Mouse (Mus musculus) neural tube, embryonic 14.5 days (tissue): ENCODE measurements around the gene Sipa1l3. TPM values are rescaled to one million over a fixed set of nuclear protein-coding genes. Genes with fewer than 3 reads are reported as not detected.
A peak's percentile ranks its signal among the peaks of the same experiment; 100 is the strongest.

ENCODE experiments used
- ATAC-seq: fragments of 200-750 bp; cut with Nextera tagmentation; 2 replicates; pipeline ENCODE4 v1.8.0; 2017; ENCODE audit warnings: low read depth, mild to moderate bottlenecking, moderate TSS enrichment, moderate library complexity
- H3K27ac ChIP-seq: fragments of 300-500 bp; sonication (generic); 2 replicates; pipeline ENCODE4 v1.5.1; 2014; ENCODE audit warnings: low read depth, mild to moderate bottlenecking, control low read depth, low read length, moderate library complexity, mixed read lengths
- H3K27me3 ChIP-seq: fragments of 300-500 bp; sonication (generic); 2 replicates; pipeline ENCODE4 v1.6.1; 2014; ENCODE audit warnings: low read length; ENCODE audit not compliant: control insufficient read depth, insufficient read depth
- H3K36me3 ChIP-seq: fragments of 300-500 bp; sonication (generic); 2 replicates; pipeline ENCODE4 v1.6.1; 2014; ENCODE audit warnings: low read length, mixed read lengths; ENCODE audit not compliant: control insufficient read depth, insufficient read depth
- H3K4me1 ChIP-seq: fragments of 300-500 bp; sonication (generic); 2 replicates; pipeline ENCODE4 v1.6.1; 2014; ENCODE audit warnings: low read length; ENCODE audit not compliant: control insufficient read depth, insufficient read depth
- H3K4me2 ChIP-seq: fragments of 300-500 bp; sonication (generic); 2 replicates; pipeline ENCODE4 v1.6.1; 2014; ENCODE audit warnings: mild to moderate bottlenecking, low read depth, low read length, control low read depth
- H3K4me3 ChIP-seq: fragments of 300-500 bp; sonication (generic); 2 replicates; pipeline ENCODE4 v1.5.1; 2014; ENCODE audit warnings: low read depth, low read length, control low read depth, mixed read lengths
- H3K9ac ChIP-seq: fragments of 300-500 bp; sonication (generic); replicated peaks from 2 replicates; pipeline ENCODE4 v1.6.1; 2014; ENCODE audit warnings: low read depth, mild to moderate bottlenecking, control low read depth, low read length, mixed read lengths
- H3K9me3 ChIP-seq: fragments of 300-500 bp; sonication (generic); 2 replicates; pipeline ENCODE4 v1.6.1; 2016; ENCODE audit warnings: low read length; ENCODE audit not compliant: control insufficient read depth
- WGBS: fragments of 180-500 bp; shearing (Covaris S2); extraction: QIAGEN DNeasy Blood & Tissue Kit; methylation state at CpG from one replicate; pipeline ENCODE4 v1.1.7; 2014; 5-methylcytosine and 5-hydroxymethylcytosine counted together
- polyA plus RNA-seq: library from polyadenylated mRNA; unstranded; fragments of >200 nt; fragmentation: Nextera tagmentation; extraction: Ambion mirVana; gene quantifications from 2 replicates; pipeline ENCODE4 v1.2.1, GENCODE M21; 2014

The Sipa1l3 gene
- polyA plus RNA-seq, 1 experiment from 2014 or later, result 22.1 TPM

GRCm38 (mm10) chr7:29396943-29397340 is 121.5 kb downstream of the Sipa1l3 start:
- no peak overlapping the region for H3K27ac ChIP-seq
- 91% methylated on average over 16 of the region's 16 CpGs for WGBS

GRCm38 (mm10) chr7:29396216-29396942 is 122.1 kb downstream of the Sipa1l3 start:
- no peaks in the 10 kb centered on the region; the same call in 1 of the 2 replicates for H3K4me1 ChIP-seq
- H3K36me3 ChIP-seq, result peaks cover 25% of the 10 kb centered on the region
- H3K4me2 ChIP-seq, result no peak overlapping the region
- no peak overlapping the region for H3K9ac ChIP-seq
- no peaks in the 10 kb centered on the region for H3K27me3 ChIP-seq
- no peak overlapping the region for H3K27ac ChIP-seq
- 93% methylated on average over 12 of the region's 12 CpGs for WGBS
- H3K9me3 ChIP-seq, result no peaks in the 10 kb centered on the region
- no peak for ATAC-seq
- H3K4me3 ChIP-seq, result no peak overlapping the region

More at GRCm38 (mm10) chr7:29396943-29397340, 121.5 kb downstream of the Sipa1l3 start:
- no peak for ATAC-seq
- no peak overlapping the region for H3K4me3 ChIP-seq
- peaks cover 25% of the 10 kb centered on the region for H3K36me3 ChIP-seq
- no peaks in the 10 kb centered on the region for H3K9me3 ChIP-seq
- H3K4me2 ChIP-seq, result no peak overlapping the region
- no peak overlapping the region for H3K9ac ChIP-seq
- no peaks in the 10 kb centered on the region; the same call in 1 of the 2 replicates for H3K4me1 ChIP-seq
- no peaks in the 10 kb centered on the region for H3K27me3 ChIP-seq

GRCm38 (mm10) chr7:29395179-29395578 is 123.3 kb downstream of the Sipa1l3 start:
- Histone ChIP-seq H3K27me3 (no peaks in the 10 kb centered on the region), H3K9ac (no peak overlapping the region), H3K36me3 (peaks cover 20% of the 10 kb centered on the region), H3K9me3 (no peaks in the 10 kb centered on the region), H3K4me1 (no peaks in the 10 kb centered on the region; the same call in 1 of the 2 replicates), H3K4me3 (no peak overlapping the region), H3K4me2 (no peak overlapping the region), H3K27ac (no peak overlapping the region)
- ATAC-seq, result no peak
- WGBS, result 68% methylated on average over 4 of the region's 4 CpGs

GRCm38 (mm10) chr7:29393292-29393691 is 125.1 kb downstream of the Sipa1l3 start:
- 89% methylated on average over 10 of the region's 10 CpGs for WGBS
- Histone ChIP-seq H3K4me1 (no peaks in the 10 kb centered on the region; the same call in 1 of the 2 replicates), H3K4me3 (no peak overlapping the region), H3K4me2 (no peak overlapping the region), H3K36me3 (peaks cover 6% of the 10 kb centered on the region; the same call in 1 of the 2 replicates), H3K9me3 (no peaks in the 10 kb centered on the region), H3K27ac (no peak overlapping the region), H3K27me3 (no peaks in the 10 kb centered on the region), H3K9ac (no peak overlapping the region)
- no peak for ATAC-seq

- no peak for ATAC-seq
- Histone ChIP-seq H3K4me2 (no peak overlapping the region), H3K9me3 (no peaks in the 10 kb centered on the region), H3K4me3 (no peak overlapping the region), H3K27me3 (no peaks in the 10 kb centered on the region), H3K9ac (no peak overlapping the region), H3K27ac (no peak overlapping the region), H3K36me3 (peaks cover 6% of the 10 kb centered on the region; the same call in 1 of the 2 replicates), H3K4me1 (no peaks in the 10 kb centered on the region; the same call in 1 of the 2 replicates)
- 93% methylated on average over 3 of the region's 3 CpGs for WGBS
These were observed 125.6 kb downstream of the Sipa1l3 start for GRCm38 (mm10) chr7:29392805-29393204.

- Histone ChIP-seq H3K4me1 (no peaks in the 10 kb centered on the region; the same call in 1 of the 2 replicates), H3K9me3 (no peaks in the 10 kb centered on the region), H3K36me3 (peaks cover 6% of the 10 kb centered on the region; the same call in 1 of the 2 replicates), H3K27ac (no peak overlapping the region; the same call in 1 of the 2 replicates), H3K9ac (no peak overlapping the region), H3K27me3 (no peaks in the 10 kb centered on the region), H3K4me2 (no peak overlapping the region), H3K4me3 (no peak overlapping the region)
- ATAC-seq, result peak; percentile 35; the same call in 1 of the 2 replicates
- 73% methylated on average over 25 of the region's 25 CpGs for WGBS
These were observed 126.5 kb downstream of the Sipa1l3 start for GRCm38 (mm10) chr7:29391761-29392512.

- Histone ChIP-seq H3K36me3 (peaks cover 4% of the 10 kb centered on the region; the same call in 1 of the 2 replicates), H3K27ac (no peak overlapping the region), H3K9ac (no peak overlapping the region), H3K4me3 (no peak overlapping the region), H3K4me1 (no peaks in the 10 kb centered on the region; the same call in 1 of the 2 replicates), H3K9me3 (no peaks in the 10 kb centered on the region), H3K27me3 (no peaks in the 10 kb centered on the region), H3K4me2 (no peak overlapping the region)
- 86% methylated on average over 15 of the region's 15 CpGs for WGBS
- no peak for ATAC-seq
These were observed 127.2 kb downstream of the Sipa1l3 start for GRCm38 (mm10) chr7:29391112-29391760.

- no peak for ATAC-seq
- WGBS, result 73% methylated on average over 10 of the region's 10 CpGs
- H3K9me3 ChIP-seq, result no peaks in the 10 kb centered on the region
These were observed 128.2 kb downstream of the Sipa1l3 start for GRCm38 (mm10) chr7:29390234-29390633.

More at GRCm38 (mm10) chr7:29390234-29390633, 128.2 kb downstream of the Sipa1l3 start:
- Histone ChIP-seq H3K4me1 (no peaks in the 10 kb centered on the region; the same call in 1 of the 2 replicates), H3K9ac (no peak overlapping the region), H3K27me3 (no peaks in the 10 kb centered on the region), H3K27ac (no peak overlapping the region), H3K4me2 (no peak overlapping the region), H3K36me3 (peaks cover 5% of the 10 kb centered on the region; the same call in 1 of the 2 replicates), H3K4me3 (no peak overlapping the region)
